9 mouse cellular contexts compared by ENCODE assay signal in the genomic region with DNA sequence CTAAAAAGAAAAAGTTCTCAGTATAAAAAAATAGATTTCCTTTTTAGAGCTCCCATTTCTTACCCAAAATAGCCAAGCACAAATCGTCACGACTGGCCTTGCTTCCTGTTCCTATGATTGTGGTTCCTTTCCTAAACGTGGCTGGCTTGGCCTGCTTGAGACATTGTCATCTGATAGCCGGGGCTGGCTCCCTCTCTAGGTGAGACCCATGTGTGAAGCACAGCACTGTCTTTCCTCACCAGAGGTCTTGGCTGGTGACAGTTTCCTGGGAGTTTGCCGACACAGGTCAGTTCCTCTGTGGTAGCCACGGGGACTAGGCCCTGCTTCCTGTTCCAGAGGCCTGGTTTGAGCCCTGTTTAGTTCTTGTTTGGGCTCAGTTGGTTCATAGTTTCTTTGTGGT. TPM values are rescaled to one million over a fixed set of nuclear protein-coding genes. Genes with fewer than 3 reads are reported as not detected.
DNase-seq lines count a peak whose midpoint lies in the region; ATAC-seq and TF ChIP-seq lines count a peak whose summit lies in the region.
"Had no signal": no experiment of that assay in that cellular context is flagged by ENCODE, and none has a peak within 500 bp of the region (broad histone marks: within the 10 kb centered on the region; RNA-seq: fewer than 3 reads in every experiment).

No protein-coding gene starts in this region.

- no peak for TF ChIP-seq POLR2A in CH12.LX (IDR thresholded peaks at IDR 0.05; ENCODE audit: low read depth, low read length)

- peak; percentile 29 for DNase-seq in adrenal gland, adult 2 months
- DNase-seq in adrenal gland, postnatal 4 days (ENCODE audit: low spot score in 2 of 2): no peak
- DNase-seq in CH12.LX (ENCODE audit: extremely low read depth): no peak
- DNase-seq in kidney, postnatal 4 days: peak; percentile 33 to 56
- DNase-seq in right cerebral cortex, postnatal 14 days: peak; percentile 25
- no peak for DNase-seq in neural tube, embryonic 10.5 days (ENCODE audit: extremely low spot score, low spot score)
- no peak for DNase-seq in cerebellum, adult 8-10 months

- in situ Hi-C loops in CH12.LX (cut with MboI; ENCODE audit: low pct_ligation_motif_present, low pct_unique_long_range_greater_than_20kb, low sequenced_read_pairs): no loop called here

- no peak for TF ChIP-seq RAD21 in CH12.LX (IDR thresholded peaks at IDR 0.05; ENCODE audit: low read depth, low read length)

- H3K4me1 ChIP-seq in CH12.LX (ENCODE audit: control insufficient read depth in 1 of 2, insufficient read depth in 2 of 2): peaks cover 13 to 72% of the 10 kb centered on the region in 2 experiments
- H3K4me1 ChIP-seq in heart, embryonic 13.5 days: peaks cover 56% of the 10 kb centered on the region

- peaks cover 20 to 53% of the 10 kb centered on the region in 2 experiments for H3K36me3 ChIP-seq in CH12.LX (replicated peaks in 1 of 2; ENCODE audit: control insufficient read depth in 1 of 2, insufficient read depth in 1 of 2, low read length in 1 of 2)
- no peaks in the 10 kb centered on the region for H3K36me3 ChIP-seq in heart, embryonic 13.5 days
- H3K36me3 ChIP-seq: lung, embryonic 15.5 days had no signal

- peak overlapping the region; percentile 16; the same call in 1 of the 2 replicates for H3K9ac ChIP-seq in CH12.LX (ENCODE audit: insufficient read depth, low read depth)
- no peak overlapping the region for H3K9ac ChIP-seq in heart, embryonic 13.5 days
- H3K9ac ChIP-seq: lung, embryonic 15.5 days had no signal

- no peaks in the 10 kb centered on the region for H3K27me3 ChIP-seq in CH12.LX (replicated peaks)
- H3K27me3 ChIP-seq in heart, embryonic 13.5 days (replicated peaks): no peaks in the 10 kb centered on the region
- H3K27me3 ChIP-seq: lung, embryonic 15.5 days had no signal

- TF ChIP-seq CTCF in CH12.LX (conservative IDR thresholded peaks at IDR 0.05 in 1 of 2, IDR thresholded peaks at IDR 0.05 in 1 of 2; ENCODE audit: low read depth in 2 of 2, low read length in 2 of 2): peak in 1 of 2 experiments; percentile 26; a peak in 2 of 4 replicates

- TF ChIP-seq EP300 in CH12.LX (IDR thresholded peaks at IDR 0.05; ENCODE audit: low read length): no peak

- H3K9me3 ChIP-seq in CH12.LX (replicated peaks; ENCODE audit: low read length): no peaks in the 10 kb centered on the region
- no peaks in the 10 kb centered on the region for H3K9me3 ChIP-seq in heart, embryonic 13.5 days
- H3K9me3 ChIP-seq: lung, embryonic 15.5 days had no signal

- dilution Hi-C loops in CH12.LX (cut with MboI; ENCODE audit: extremely low pct_ligation_motif_present, extremely low pct_unique_long_range_greater_than_20kb, low sequenced_read_pairs): no loop called here

- H3K79me2 ChIP-seq in CH12.LX (replicated peaks; ENCODE audit: control insufficient read depth, extremely low read depth, insufficient read depth, poor library complexity, severe bottlenecking): peaks cover 73% of the 10 kb centered on the region

- H3K4me3 ChIP-seq in CH12.LX (replicated peaks in 1 of 3; ENCODE audit: low read depth in 2 of 3, low read length in 2 of 3, poor library complexity in 1 of 3): no peak overlapping the region
- H3K4me3 ChIP-seq in heart, embryonic 13.5 days: no peak overlapping the region
- H3K4me3 ChIP-seq: lung, embryonic 15.5 days had no signal

- ATAC-seq in heart, embryonic 13.5 days (ENCODE audit: extremely low read depth, insufficient number of reproducible peaks, low FRiP score, low TSS enrichment): no peak

- peak overlapping the region; percentile 52 for H3K4me2 ChIP-seq in CH12.LX (ENCODE audit: insufficient read depth, low read depth, poor library complexity, severe bottlenecking)
- no peak overlapping the region for H3K4me2 ChIP-seq in heart, embryonic 13.5 days
- H3K4me2 ChIP-seq: lung, embryonic 15.5 days had no signal

- 22% methylated on average over 6 of the region's 6 CpGs for WGBS in heart, embryonic 13.5 days

- H3K27ac ChIP-seq in CH12.LX (ENCODE audit: insufficient read depth, low read depth): peak overlapping the region; percentile 56
- 0 out of 2 replicates have a peak overlapping the region, but pooled peaks have one; percentile 24 for H3K27ac ChIP-seq in heart, embryonic 13.5 days (replicated peaks)
- H3K27ac ChIP-seq: lung, embryonic 15.5 days had no signal

TF ChIP-seq in CH12.LX, 34 proteins besides CTCF, POLR2A, EP300 and RAD21:
- TF ChIP-seq IRF4 (IDR thresholded peaks at IDR 0.05; ENCODE audit: low read depth, low read length) (no peak), UBTF (IDR thresholded peaks at IDR 0.05; ENCODE audit: low read depth, low read length) (no peak), SMC3 (IDR thresholded peaks at IDR 0.05; ENCODE audit: low read depth, low read length) (peak; percentile 10; the same call in 1 of the 2 replicates), TBP (conservative IDR thresholded peaks at IDR 0.05; ENCODE audit: low read depth, low read length) (no peak), PAX5 (IDR thresholded peaks at IDR 0.05; ENCODE audit: low read length) (no peak), GABPA (IDR thresholded peaks at IDR 0.05; ENCODE audit: insufficient replicate concordance, low read depth, low read length) (no peak), USF1 (IDR thresholded peaks at IDR 0.05; ENCODE audit: low read depth, low read length) (no peak), USF2 (conservative IDR thresholded peaks at IDR 0.05; ENCODE audit: low read depth, low read length) (no peak), JUN (IDR thresholded peaks at IDR 0.05; ENCODE audit: insufficient read depth, low read depth, low read length) (no peak), MYC (IDR thresholded peaks at IDR 0.05; ENCODE audit: low read depth, low read length) (peak; percentile 62), NELFE (IDR thresholded peaks at IDR 0.05; ENCODE audit: low read depth, low read length) (no peak), MAZ (IDR thresholded peaks at IDR 0.05; ENCODE audit: low read depth, low read length) (no peak), POLR2AphosphoS2 (IDR thresholded peaks at IDR 0.05; ENCODE audit: low read depth, low read length) (no peak), ZKSCAN1 (IDR thresholded peaks at IDR 0.05; ENCODE audit: borderline replicate concordance, low read depth, low read length) (no peak), CHD2 (IDR thresholded peaks at IDR 0.05; ENCODE audit: low read length) (no peak), E2F4 (IDR thresholded peaks at IDR 0.05; ENCODE audit: insufficient replicate concordance, low read depth, low read length) (no peak), JUND (conservative IDR thresholded peaks at IDR 0.05; ENCODE audit: low read depth, low read length) (no peak), ELF1 (IDR thresholded peaks at IDR 0.05; ENCODE audit: low read depth, low read length) (no peak), SIN3A (IDR thresholded peaks at IDR 0.05; ENCODE audit: low read length) (no peak), MAX (IDR thresholded peaks at IDR 0.05; ENCODE audit: low read length) (no peak; the same call in 1 of the 2 replicates), KAT2A (IDR thresholded peaks at IDR 0.05; ENCODE audit: insufficient replicate concordance, low read length) (no peak), TCF12 (IDR thresholded peaks at IDR 0.05; ENCODE audit: low read depth, low read length) (0 out of 2 replicates have a peak, but pooled peaks have one; percentile 19), ETS1 (conservative IDR thresholded peaks at IDR 0.05; ENCODE audit: low read depth, low read length) (0 out of 2 replicates have a peak, but pooled peaks have one; percentile 26), ZMIZ1 (IDR thresholded peaks at IDR 0.05; ENCODE audit: low read depth, low read length) (no peak), ZC3H11A (IDR thresholded peaks at IDR 0.05; ENCODE audit: low read depth, low read length) (no peak), MEF2A (IDR thresholded peaks at IDR 0.05; ENCODE audit: borderline replicate concordance, low read depth, low read length) (0 out of 2 replicates have a peak, but pooled peaks have one; percentile 40)

RNA-seq across cellular contexts. Expression of gene Map3k5, which starts 6.8 kb away (rescaled TPM):
- total RNA-seq in adrenal gland, adult 2 months (2021): 10 to 100 TPM; 19.9 to 36.9 TPM
- polyA plus RNA-seq in adrenal gland, adult 2 months (2012; rRNA removed): 2.8 and 3.3 TPM in 2 replicates
- 10 to 100 TPM; 24.0 to 29.3 TPM for total RNA-seq in adrenal gland, postnatal 4 days (2021)
- total RNA-seq in CH12.LX (2012; rRNA removed) (27.6 and 28.8 TPM in 2 replicates), CH12.LX (2014; rRNA removed) (15.8 and 16.3 TPM in 2 replicates)
- 27.3 and 31.0 TPM in 2 replicates for polyA plus RNA-seq in CH12.LX (2012; ENCODE audit: insufficient read length, low read depth)
- 2.4 and 2.7 TPM in 2 replicates for polyA plus RNA-seq in heart, embryonic 13.5 days (2015; fragmentation: Nextera tagmentation; extraction: Ambion mirVana)

RNA-seq across cellular contexts. Expression of gene Pex7, which starts 33.6 kb away (rescaled TPM):
- 10 to 100 TPM; 44.8 to 47.5 TPM for total RNA-seq in adrenal gland, adult 2 months (2021)
- polyA plus RNA-seq in adrenal gland, adult 2 months (2012; rRNA removed): 114 and 169 TPM in 2 replicates
- total RNA-seq in adrenal gland, postnatal 4 days (2021): 10 to 100 TPM; 40.6 to 41.3 TPM
- total RNA-seq in CH12.LX (2012; rRNA removed) (26.5 and 28.0 TPM in 2 replicates), CH12.LX (2014; rRNA removed) (53.1 and 53.6 TPM in 2 replicates)
- polyA plus RNA-seq in CH12.LX (2012; ENCODE audit: insufficient read length, low read depth): 30.2 and 32.4 TPM in 2 replicates
- 33.3 and 39.3 TPM in 2 replicates for polyA plus RNA-seq in heart, embryonic 13.5 days (2015; fragmentation: Nextera tagmentation; extraction: Ambion mirVana)

Comparison
In these comparisons a context has a peak if more than half of its experiments do, and no peak if none do; other contexts are left out.
1. DNase-seq: peak in adrenal gland, adult 2 months (single experiment), kidney, postnatal 4 days (2 of 2) and right cerebral cortex, postnatal 14 days (single experiment); none in adrenal gland, postnatal 4 days (0 of 2), CH12.LX (single experiment), neural tube, embryonic 10.5 days (single experiment) and cerebellum, adult 8-10 months (single experiment).